Mouse (Mus musculus) forebrain, postnatal 0 days (tissue): ENCODE data around the gene Arhgap6. TPM values are rescaled to one million over a fixed set of nuclear protein-coding genes. Genes with fewer than 3 reads are reported as not detected.

Experiments
- ATAC-seq: fragments of 200-750 bp; cut with Nextera tagmentation; 2 replicates; pipeline ENCODE4 v1.8.0; 2017; ENCODE audit warnings: mild to moderate bottlenecking, moderate library complexity
- DNase-seq: peaks from one replicate; pipeline ENCODE4 v3.0.0-alpha.2; 2015
- H3K27ac ChIP-seq: fragments of 300-500 bp; sonication (generic); 2 replicates; pipeline ENCODE4 v1.5.1; 2014; ENCODE audit warnings: low read depth, mild to moderate bottlenecking, antibody characterized with exemption, low read length, moderate library complexity, mixed read lengths
- H3K27me3 ChIP-seq: fragments of 300-500 bp; sonication (generic); 2 replicates; pipeline ENCODE4 v1.6.1; 2014; ENCODE audit warnings: mild to moderate bottlenecking, low read length, mixed read lengths; ENCODE audit not compliant: insufficient read depth
- H3K36me3 ChIP-seq: fragments of 300-500 bp; sonication (generic); 2 replicates; pipeline ENCODE4 v1.6.1; 2014; ENCODE audit warnings: mild to moderate bottlenecking, moderate library complexity; ENCODE audit not compliant: insufficient read depth
- H3K4me1 ChIP-seq: fragments of 300-500 bp; sonication (generic); 2 replicates; pipeline ENCODE4 v1.6.1; 2014; ENCODE audit warnings: antibody characterized with exemption; ENCODE audit not compliant: insufficient read depth
- H3K4me2 ChIP-seq: fragments of 300-500 bp; sonication (generic); 2 replicates; pipeline ENCODE4 v1.6.1; 2014; ENCODE audit warnings: low read depth, mild to moderate bottlenecking, moderate library complexity
- H3K4me3 ChIP-seq: fragments of 300-500 bp; sonication (generic); 2 replicates; pipeline ENCODE4 v1.5.1; 2014; ENCODE audit warnings: low read depth, low read length, mixed read lengths
- H3K9ac ChIP-seq: fragments of 300-500 bp; sonication (generic); 2 replicates; pipeline ENCODE4 v1.6.1; 2014; ENCODE audit warnings: mild to moderate bottlenecking
- H3K9me3 ChIP-seq: fragments of 300-500 bp; sonication (generic); 2 replicates; pipeline ENCODE4 v1.6.1; 2016; ENCODE audit warnings: low read length
- CTCF ChIP-seq: sonication (generic); IDR thresholded peaks from 2 replicates; pipeline ENCODE4 v1.5.1; 2016; ENCODE audit warnings: antibody characterized with exemption, control low read depth, low read depth
- WGBS: fragments of 180-500 bp; shearing (Covaris S2); extraction: QIAGEN DNeasy Blood & Tissue Kit; methylation state at CpG from one replicate; pipeline ENCODE4 v1.1.7; 2014; 5-methylcytosine and 5-hydroxymethylcytosine counted together
- polyA plus RNA-seq: library from polyadenylated mRNA; unstranded; fragments of >200 nt; fragmentation: Nextera tagmentation; extraction: Ambion mirVana; gene quantifications from 2 replicates; pipeline ENCODE4 v1.2.1, GENCODE M21; 2015
- total RNA-seq: library from RNA; depleted of rRNA; stranded (reverse); fragments of >200 nt; gene quantifications from 2 replicates; pipeline ENCODE4 v1.2.3, GENCODE M21; 2014; rRNA removed

Arhgap6 gene
- total and polyA plus RNA-seq, 2 experiments from 2014 or later: 1.3 to 4.0 TPM

GRCm38 (mm10) chrX:169325929-169326595 is 531.2 kb downstream of the Arhgap6 start:
- Histone ChIP-seq H3K27me3 (no peaks in the 10 kb centered on the region), H3K27ac (no peak overlapping the region), H3K4me3 (no peak overlapping the region), H3K36me3 (no peaks in the 10 kb centered on the region), H3K4me1 (no peaks in the 10 kb centered on the region), H3K4me2 (no peak overlapping the region), H3K9me3 (no peaks in the 10 kb centered on the region), H3K9ac (no peak overlapping the region)
- no peak for ATAC-seq
- 84% methylated on average over 3 of the region's 3 CpGs for WGBS
- TF ChIP-seq CTCF: no peak
- DNase-seq: no peak

DNA sequence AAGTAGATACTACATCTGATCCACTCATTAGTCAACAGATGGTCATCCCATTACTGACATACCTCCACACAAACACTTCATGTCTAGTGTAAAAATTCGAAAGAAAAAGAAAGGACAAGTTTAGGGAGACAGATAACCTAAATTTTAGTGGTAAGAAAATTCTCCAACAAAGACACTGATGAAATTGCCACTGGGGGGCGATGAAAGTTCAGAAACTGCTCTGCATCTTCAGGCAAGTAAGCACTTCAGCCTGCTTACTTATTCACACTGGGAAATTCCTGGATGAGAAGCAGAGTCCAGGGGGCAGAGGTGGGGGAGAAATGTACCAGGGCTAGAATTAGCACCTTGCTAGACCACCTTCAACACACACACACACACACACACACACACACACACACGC is 537.4 kb downstream of the Arhgap6 start:
- Histone ChIP-seq H3K27me3 (no peaks in the 10 kb centered on the region), H3K27ac (no peak overlapping the region), H3K36me3 (no peaks in the 10 kb centered on the region), H3K9ac (no peak overlapping the region), H3K4me3 (no peak overlapping the region), H3K4me2 (no peak overlapping the region), H3K9me3 (no peaks in the 10 kb centered on the region), H3K4me1 (no peaks in the 10 kb centered on the region)
- peak; percentile 63 for TF ChIP-seq CTCF
- WGBS: 34% methylated on average over 3 of the region's 3 CpGs
- no peak; the same call in 1 of the 2 replicates for ATAC-seq
- peak; percentile 58 for DNase-seq

DNA sequence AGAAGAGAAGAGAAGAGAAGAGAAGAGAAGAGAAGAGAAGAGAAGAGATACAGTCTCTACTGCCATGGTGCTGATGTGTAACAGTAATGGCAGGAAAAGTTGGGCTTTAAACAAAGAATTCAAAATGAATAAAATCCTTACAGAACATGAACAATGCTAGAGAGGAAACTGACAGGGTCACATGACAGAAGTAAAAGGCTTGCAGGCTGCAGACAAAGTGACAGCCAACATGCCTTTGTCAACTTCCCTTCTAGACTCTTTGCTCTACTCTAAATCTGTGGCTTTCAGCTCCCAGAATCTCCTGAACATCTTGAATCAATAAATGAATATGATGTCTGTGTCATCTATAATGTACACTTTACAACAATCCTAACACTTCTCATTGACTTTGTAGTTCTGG is 542.7 kb downstream of the Arhgap6 start:
- Histone ChIP-seq H3K27ac (no peak overlapping the region), H3K36me3 (no peaks in the 10 kb centered on the region), H3K4me2 (no peak overlapping the region), H3K27me3 (no peaks in the 10 kb centered on the region), H3K4me1 (no peaks in the 10 kb centered on the region), H3K9me3 (no peaks in the 10 kb centered on the region), H3K9ac (no peak overlapping the region), H3K4me3 (no peak overlapping the region)
- no peak for ATAC-seq
- no peak for TF ChIP-seq CTCF
- no peak for DNase-seq

DNA sequence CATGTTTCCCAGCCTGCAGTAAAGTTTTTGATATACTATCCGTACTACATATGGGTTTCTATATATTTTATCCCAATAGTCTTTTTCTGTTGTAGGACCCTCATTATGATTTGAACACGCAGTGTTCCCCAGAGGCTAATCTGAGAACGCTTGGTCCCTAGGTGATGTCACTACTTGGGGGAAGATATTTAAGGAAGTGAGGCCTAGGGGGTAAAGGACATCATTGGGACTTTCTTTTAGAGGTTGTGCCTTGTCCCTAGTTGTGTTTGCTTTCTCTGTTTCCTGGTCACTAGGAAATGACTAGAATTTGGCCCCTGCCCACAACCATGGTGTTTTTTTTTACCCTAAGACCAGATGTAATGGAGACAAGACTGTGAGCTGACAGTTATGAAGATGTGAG is 543.3 kb downstream of the Arhgap6 start:
- Histone ChIP-seq H3K4me3 (no peak overlapping the region), H3K27me3 (no peaks in the 10 kb centered on the region), H3K4me2 (no peak overlapping the region), H3K4me1 (no peaks in the 10 kb centered on the region), H3K27ac (no peak overlapping the region), H3K9ac (no peak overlapping the region), H3K36me3 (no peaks in the 10 kb centered on the region), H3K9me3 (no peaks in the 10 kb centered on the region)
- 85% methylated on average over 3 of the region's 3 CpGs for WGBS
- ATAC-seq (no peak), DNase-seq (no peak)
- no peak for TF ChIP-seq CTCF

Other genes starting within 250 kb of the Arhgap6 start
- gene Frmpd4, start 217.9 kb upstream of the Arhgap6 start, total RNA-seq: 10.3 and 14.1 TPM in 2 replicates
- 1.6 and 2.5 TPM in 2 replicates for gene Frmpd4, start 217.9 kb upstream of the Arhgap6 start, polyA plus RNA-seq
- gene Msl3, start 121.2 kb upstream of the Arhgap6 start, total RNA-seq: 24.0 and 27.3 TPM in 2 replicates
- gene Msl3, start 121.2 kb upstream of the Arhgap6 start, polyA plus RNA-seq: 14.0 and 14.2 TPM in 2 replicates